Mouse (Mus musculus) forebrain, embryonic 11.5 days (tissue): ENCODE results near the gene Pof1b. TPM values are rescaled to one million over a fixed set of nuclear protein-coding genes. Genes with fewer than 3 reads are reported as not detected.
A peak's percentile ranks its signal among the peaks of the same experiment; 100 is the strongest.

Source experiments
- ATAC-seq: fragments of 200-750 bp; cut with Nextera tagmentation; replicated peaks from 2 replicates; pipeline ENCODE4 v1.8.0; 2017; ENCODE audit warnings: moderate TSS enrichment; ENCODE audit not compliant: low FRiP score
- DNase-seq: peaks from one replicate; pipeline ENCODE4 v3.0.0-alpha.2; 2017; ENCODE audit warnings: low spot score
- H3K27ac ChIP-seq: fragments of 300-500 bp; sonication (generic); 2 replicates; pipeline ENCODE4 v1.5.1; 2014; ENCODE audit warnings: low read depth, low read length
- H3K27me3 ChIP-seq: fragments of 300-500 bp; sonication (generic); 2 replicates; pipeline ENCODE4 v1.6.1; 2014; ENCODE audit warnings: mild to moderate bottlenecking, low read length, mixed read lengths; ENCODE audit not compliant: control insufficient read depth, insufficient read depth
- H3K36me3 ChIP-seq: fragments of 300-500 bp; sonication (generic); 2 replicates; pipeline ENCODE4 v1.6.1; 2014; ENCODE audit warnings: mild to moderate bottlenecking, low read length, moderate library complexity, mixed read lengths; ENCODE audit not compliant: control insufficient read depth, insufficient read depth
- H3K4me1 ChIP-seq: fragments of 300-500 bp; sonication (generic); replicated peaks from 2 replicates; pipeline ENCODE4 v1.6.1; 2014; ENCODE audit warnings: low read length, mixed read lengths; ENCODE audit not compliant: control insufficient read depth, insufficient read depth
- H3K4me2 ChIP-seq: fragments of 300-500 bp; sonication (generic); 2 replicates; pipeline ENCODE4 v1.6.1; 2014; ENCODE audit warnings: low read depth, mild to moderate bottlenecking, low read length, moderate library complexity, mixed read lengths; ENCODE audit not compliant: severe bottlenecking
- H3K4me3 ChIP-seq: fragments of 300-500 bp; sonication (generic); 2 replicates; pipeline ENCODE4 v1.5.1; 2014; ENCODE audit warnings: low read depth, low read length
- H3K9ac ChIP-seq: fragments of 300-500 bp; sonication (generic); 2 replicates; pipeline ENCODE4 v1.6.1; 2014; ENCODE audit warnings: low read length
- H3K9me3 ChIP-seq: fragments of 300-500 bp; sonication (generic); 2 replicates; pipeline ENCODE4 v1.6.1; 2016; ENCODE audit warnings: low read length, mixed read lengths; ENCODE audit not compliant: control insufficient read depth
- WGBS: fragments of 180-500 bp; shearing (Covaris S2); extraction: QIAGEN DNeasy Blood & Tissue Kit; methylation state at CpG from one replicate; pipeline ENCODE4 v1.1.7; 2014; 5-methylcytosine and 5-hydroxymethylcytosine counted together
- polyA plus RNA-seq: library from polyadenylated mRNA; unstranded; fragments of >200 nt; fragmentation: Nextera tagmentation; extraction: Ambion mirVana; gene quantifications from 2 replicates; pipeline ENCODE4 v1.2.1, GENCODE M21; 2014

Gene Pof1b
- polyA plus RNA-seq: 0.19 and 0.20 TPM in 2 replicates

- no peaks in the 10 kb centered on the region for H3K27me3 ChIP-seq
- ATAC-seq: no peak
- no peaks in the 10 kb centered on the region for H3K4me1 ChIP-seq
- no peak within 1 kb of the TSS for H3K9ac ChIP-seq
- DNase-seq: no peak
- H3K27ac ChIP-seq: no peak within 1 kb of the TSS
- H3K4me2 ChIP-seq: no peak within 1 kb of the TSS
- H3K4me3 ChIP-seq: no peak within 1 kb of the TSS
- no peaks in the 10 kb centered on the region for H3K36me3 ChIP-seq
- 83% methylated on average over 5 of the region's 5 CpGs for WGBS
- no peaks in the 10 kb centered on the region for H3K9me3 ChIP-seq
Measured at GRCm38 (mm10) chrX:112698508-112698907, at the start of gene Pof1b. Pof1b (minus strand) TSS chrX:112698651.

GRCm38 (mm10) chrX:112716587-112716986 lies 18.1 kb upstream of the Pof1b start:
- H3K9ac ChIP-seq: no peak overlapping the region
- no peaks in the 10 kb centered on the region for H3K4me1 ChIP-seq
- H3K4me3 ChIP-seq: no peak overlapping the region
- no peaks in the 10 kb centered on the region for H3K36me3 ChIP-seq
- H3K9me3 ChIP-seq: no peaks in the 10 kb centered on the region
- no peak overlapping the region for H3K4me2 ChIP-seq
- ATAC-seq (no peak), DNase-seq (no peak)
- no peaks in the 10 kb centered on the region for H3K27me3 ChIP-seq
- no peak overlapping the region for H3K27ac ChIP-seq

GRCm38 (mm10) chrX:112694392-112694791 lies 4.1 kb downstream of the Pof1b start:
- H3K9ac ChIP-seq: no peak overlapping the region
- DNase-seq (no peak), ATAC-seq (no peak)
- no peaks in the 10 kb centered on the region for H3K4me1 ChIP-seq
- no peak overlapping the region for H3K4me3 ChIP-seq
- no peak overlapping the region for H3K4me2 ChIP-seq
- no peak overlapping the region for H3K27ac ChIP-seq
- H3K9me3 ChIP-seq: no peaks in the 10 kb centered on the region
- 35% methylated on average over 1 of the region's 1 CpGs for WGBS
- H3K27me3 ChIP-seq: no peaks in the 10 kb centered on the region
- no peaks in the 10 kb centered on the region for H3K36me3 ChIP-seq

GRCm38 (mm10) chrX:112680605-112681004 lies 17.8 kb downstream of the Pof1b start:
- WGBS: 82% methylated on average over 5 of the region's 5 CpGs
- ATAC-seq (no peak), DNase-seq (no peak)
- no peaks in the 10 kb centered on the region for H3K9me3 ChIP-seq
- H3K4me2 ChIP-seq: no peak overlapping the region
- no peak overlapping the region for H3K4me3 ChIP-seq
- no peaks in the 10 kb centered on the region for H3K36me3 ChIP-seq
- no peak overlapping the region for H3K27ac ChIP-seq
- H3K4me1 ChIP-seq: no peaks in the 10 kb centered on the region
- H3K9ac ChIP-seq: no peak overlapping the region
- no peaks in the 10 kb centered on the region for H3K27me3 ChIP-seq

GRCm38 (mm10) chrX:112675525-112675924 lies 22.9 kb downstream of the Pof1b start:
- H3K27ac ChIP-seq: no peak overlapping the region
- no peak overlapping the region for H3K9ac ChIP-seq
- H3K4me2 ChIP-seq: no peak overlapping the region
- H3K36me3 ChIP-seq: no peaks in the 10 kb centered on the region
- WGBS: 62% methylated on average over 1 of the region's 1 CpGs
- no peak overlapping the region for H3K4me3 ChIP-seq
- ATAC-seq (no peak), DNase-seq (no peak)
- H3K27me3 ChIP-seq: no peaks in the 10 kb centered on the region
- H3K4me1 ChIP-seq: no peaks in the 10 kb centered on the region
- no peaks in the 10 kb centered on the region for H3K9me3 ChIP-seq

- 13% methylated on average over 38 of the region's 81 CpGs for WGBS
- H3K9me3 ChIP-seq: no peaks in the 10 kb centered on the region
- peak overlapping the region; percentile 44 for H3K4me2 ChIP-seq
- peak; percentile 69 for DNase-seq
- H3K36me3 ChIP-seq: no peaks in the 10 kb centered on the region
- H3K9ac ChIP-seq: peak overlapping the region; percentile 78
- H3K27me3 ChIP-seq: no peaks in the 10 kb centered on the region
- ATAC-seq: peak; percentile 61
- H3K27ac ChIP-seq: peak overlapping the region; percentile 58; the same call in 1 of the 2 replicates
- H3K4me3 ChIP-seq: peak overlapping the region; percentile 54
- no peaks in the 10 kb centered on the region for H3K4me1 ChIP-seq
Measured at GRCm38 (mm10) chrX:112601306-112602120, 96.9 kb downstream of the Pof1b start.

- H3K4me3 ChIP-seq: peak within 1 kb of the TSS; percentile 54
Measured at GRCm38 (mm10) chrX:112600511-112601305, 97.7 kb downstream of the Pof1b start, which contains the start of gene Zfp711. Zfp711 (plus strand) TSS chrX:112600526.

More at GRCm38 (mm10) chrX:112600511-112601305, 97.7 kb downstream of the Pof1b start, which contains the start of gene Zfp711:
- Histone ChIP-seq H3K9me3 (no peaks in the 10 kb centered on the region), H3K36me3 (no peaks in the 10 kb centered on the region), H3K27me3 (no peaks in the 10 kb centered on the region), H3K27ac (peak within 1 kb of the TSS; percentile 58; the same call in 1 of the 2 replicates), H3K4me2 (peak within 1 kb of the TSS; percentile 44; the same call in 1 of the 2 replicates), H3K4me1 (no peaks in the 10 kb centered on the region), H3K9ac (peak within 1 kb of the TSS; percentile 78)
- WGBS: 22% methylated on average over 69 of the region's 79 CpGs
- ATAC-seq (peak; percentile 98), DNase-seq (peak; percentile 90)
